Mouse (Mus musculus): ENCODE results near the gene Magi3.

- TF ChIP-seq CTCF (IDR thresholded peaks at IDR 0.05; ENCODE audit: extremely low read depth, insufficient read depth, insufficient read length, insufficient replicate concordance) (no peak), POLR2A (IDR thresholded peaks at IDR 0.05; ENCODE audit: low read depth, low read length) (no peak)
These were observed 193.2 kb downstream of the Magi3 start for GRCm38 (mm10) chr3:104026938-104027337.
